9 mouse cellular contexts compared by ENCODE assay signal in the genomic region with DNA sequence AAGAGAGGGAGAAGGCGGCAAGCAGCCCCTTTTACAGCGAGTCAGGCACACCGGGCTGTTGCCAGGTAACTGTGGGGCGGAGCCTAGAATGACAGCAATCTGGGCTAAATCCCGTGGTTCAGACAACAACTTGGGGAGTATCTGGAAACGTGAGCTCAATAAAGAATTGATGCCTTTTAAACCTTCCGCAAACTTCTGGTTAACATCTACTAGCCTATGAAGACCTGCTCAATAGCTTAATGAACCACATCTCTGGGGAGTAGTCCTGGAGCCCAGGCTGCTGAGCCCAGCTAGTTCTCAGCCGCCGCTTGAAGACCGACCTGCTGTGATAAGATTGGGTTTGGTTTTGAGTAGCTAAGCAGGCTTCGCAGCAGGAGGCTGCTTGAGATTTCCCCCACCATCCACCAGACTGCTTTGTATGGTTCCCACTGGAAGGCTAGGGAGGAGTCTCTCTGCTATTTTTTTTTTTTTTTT.
DNase-seq lines count a peak whose midpoint lies in the region; ATAC-seq lines count a peak whose summit lies in the region.
"Had no signal": no experiment of that assay in that cellular context is flagged by ENCODE, and none has a peak within 500 bp of the region (broad histone marks: within the 10 kb centered on the region; RNA-seq: fewer than 3 reads in every experiment).

No protein-coding gene starts in this region.

- peaks cover 41% of the 10 kb centered on the region for H3K4me1 ChIP-seq in heart, embryonic 11.5 days (ENCODE audit: control insufficient read depth, insufficient read depth, low read length)
- H3K4me1 ChIP-seq in embryonic facial prominence, embryonic 12.5 days: peaks cover 62% of the 10 kb centered on the region
- H3K4me1 ChIP-seq in limb, embryonic 12.5 days (replicated peaks): peaks cover 61% of the 10 kb centered on the region

- WGBS in heart, embryonic 11.5 days (ENCODE audit: insufficient replicate concordance): 3% methylated on average over 11 of the region's 11 CpGs
- WGBS in embryonic facial prominence, embryonic 12.5 days: 7% methylated on average over 11 of the region's 11 CpGs
- 2% methylated on average over 11 of the region's 11 CpGs for WGBS in limb, embryonic 12.5 days

- H3K27ac ChIP-seq in heart, embryonic 11.5 days (ENCODE audit: low read depth, low read length): no peak overlapping the region
- no peak overlapping the region for H3K27ac ChIP-seq in embryonic facial prominence, embryonic 12.5 days
- H3K27ac ChIP-seq in limb, embryonic 12.5 days: no peak overlapping the region

- no peak overlapping the region for H3K9ac ChIP-seq in heart, embryonic 11.5 days (ENCODE audit: low read depth, low read length)
- H3K9ac ChIP-seq in embryonic facial prominence, embryonic 12.5 days: no peak overlapping the region
- H3K9ac ChIP-seq in limb, embryonic 12.5 days (replicated peaks): no peak overlapping the region

- no peak for DNase-seq in heart, adult 8-10 months (ENCODE audit: low spot score)
- peak; percentile 89 for DNase-seq in ES-CJ7 (ENCODE audit: low read depth, low spot score)
- DNase-seq in thymus, postnatal 0 days (ENCODE audit: low spot score): no peak
- no peak for DNase-seq in thymus, postnatal 14 days

- no peaks in the 10 kb centered on the region for H3K9me3 ChIP-seq in heart, embryonic 11.5 days (replicated peaks; ENCODE audit: control insufficient read depth, low read length)
- no peaks in the 10 kb centered on the region for H3K9me3 ChIP-seq in embryonic facial prominence, embryonic 12.5 days
- H3K9me3 ChIP-seq in limb, embryonic 12.5 days: no peaks in the 10 kb centered on the region

- H3K4me3 ChIP-seq in heart, embryonic 11.5 days (ENCODE audit: low read depth, low read length): 0 out of 2 replicates have a peak overlapping the region, but pooled peaks have one; percentile 14
- H3K4me3 ChIP-seq in embryonic facial prominence, embryonic 12.5 days: no peak overlapping the region
- H3K4me3 ChIP-seq in limb, embryonic 12.5 days (replicated peaks): 0 out of 2 replicates have a peak overlapping the region, but pooled peaks have one; percentile 1

- no peaks in the 10 kb centered on the region for H3K27me3 ChIP-seq in heart, embryonic 11.5 days (ENCODE audit: control insufficient read depth, insufficient read depth, low read length)
- 0 out of 2 replicates have a peak, but pooled peaks cover 5% of the 10 kb centered on the region for H3K27me3 ChIP-seq in embryonic facial prominence, embryonic 12.5 days
- peaks cover 34% of the 10 kb centered on the region for H3K27me3 ChIP-seq in limb, embryonic 12.5 days

- no peak for ATAC-seq in heart, embryonic 11.5 days (replicated peaks; ENCODE audit: insufficient number of reproducible peaks, low FRiP score, low TSS enrichment)
- no peak for ATAC-seq in embryonic facial prominence, embryonic 12.5 days (ENCODE audit: insufficient number of reproducible peaks, insufficient read depth, low FRiP score, low TSS enrichment)
- ATAC-seq in limb, embryonic 12.5 days (ENCODE audit: insufficient number of reproducible peaks, insufficient read depth, low FRiP score, low TSS enrichment, low read depth): no peak
- no peak for ATAC-seq in erythroblast, adult 5-6 weeks (replicated peaks; ENCODE audit: low FRiP score, poor library complexity, severe bottlenecking)

- no peaks in the 10 kb centered on the region for H3K36me3 ChIP-seq in heart, embryonic 11.5 days (ENCODE audit: control insufficient read depth, insufficient read depth, low read length)
- no peaks in the 10 kb centered on the region for H3K36me3 ChIP-seq in embryonic facial prominence, embryonic 12.5 days
- H3K36me3 ChIP-seq in limb, embryonic 12.5 days: no peaks in the 10 kb centered on the region
- H3K36me3 ChIP-seq: G1E had no signal

- peak overlapping the region; percentile 58 for H3K4me2 ChIP-seq in heart, embryonic 11.5 days
- H3K4me2 ChIP-seq in embryonic facial prominence, embryonic 12.5 days (replicated peaks): peak overlapping the region; percentile 33
- H3K4me2 ChIP-seq in limb, embryonic 12.5 days: peak overlapping the region; percentile 40
